Mouse (Mus musculus) erythroblast, embryonic 14.5 days (primary cell): ENCODE measurements around the gene Kazald1. TPM values are rescaled to one million over a fixed set of nuclear protein-coding genes. Genes with fewer than 3 reads are reported as not detected.

Experiments used
- H3K27me3 ChIP-seq: 2 replicates; pipeline ENCODE4 v1.6.1; 2012; ENCODE audit warnings: inconsistent platforms; ENCODE audit not compliant: control insufficient read depth
- H3K36me3 ChIP-seq: 2 replicates; pipeline ENCODE4 v1.6.1; 2012; ENCODE audit warnings: mild to moderate bottlenecking, inconsistent platforms; ENCODE audit not compliant: control insufficient read depth
- H3K4me1 ChIP-seq: 2 replicates; pipeline ENCODE4 v1.6.1; 2012; ENCODE audit warnings: inconsistent platforms; ENCODE audit not compliant: control insufficient read depth
- H3K4me3 ChIP-seq: replicated peaks from 2 replicates; pipeline ENCODE3; 2012; ENCODE audit warnings: moderate library complexity, mild to moderate bottlenecking, inconsistent platforms
- H3K9me3 ChIP-seq: 2 replicates; pipeline ENCODE4 v1.6.1; 2012; ENCODE audit warnings: low read length, inconsistent platforms, mixed read lengths; ENCODE audit not compliant: control insufficient read depth
- GATA1 ChIP-seq: IDR thresholded peaks from 2 replicates; pipeline ENCODE4 v1.6.1; 2012; ENCODE audit warnings: low read length, inconsistent platforms, mixed read lengths
- TAL1 ChIP-seq: IDR thresholded peaks from 3 replicates; pipeline ENCODE4 v1.6.1; 2012; ENCODE audit warnings: low read length, inconsistent platforms, mixed read lengths
- polyA plus RNA-seq: library from polyadenylated mRNA; stranded (reverse); fragments of >175 nt; gene quantifications from 2 replicates; pipeline ENCODE4 v1.2.3, GENCODE M21; 2012

Kazald1 gene
- polyA plus RNA-seq, 1 experiment: not detected

DNA sequence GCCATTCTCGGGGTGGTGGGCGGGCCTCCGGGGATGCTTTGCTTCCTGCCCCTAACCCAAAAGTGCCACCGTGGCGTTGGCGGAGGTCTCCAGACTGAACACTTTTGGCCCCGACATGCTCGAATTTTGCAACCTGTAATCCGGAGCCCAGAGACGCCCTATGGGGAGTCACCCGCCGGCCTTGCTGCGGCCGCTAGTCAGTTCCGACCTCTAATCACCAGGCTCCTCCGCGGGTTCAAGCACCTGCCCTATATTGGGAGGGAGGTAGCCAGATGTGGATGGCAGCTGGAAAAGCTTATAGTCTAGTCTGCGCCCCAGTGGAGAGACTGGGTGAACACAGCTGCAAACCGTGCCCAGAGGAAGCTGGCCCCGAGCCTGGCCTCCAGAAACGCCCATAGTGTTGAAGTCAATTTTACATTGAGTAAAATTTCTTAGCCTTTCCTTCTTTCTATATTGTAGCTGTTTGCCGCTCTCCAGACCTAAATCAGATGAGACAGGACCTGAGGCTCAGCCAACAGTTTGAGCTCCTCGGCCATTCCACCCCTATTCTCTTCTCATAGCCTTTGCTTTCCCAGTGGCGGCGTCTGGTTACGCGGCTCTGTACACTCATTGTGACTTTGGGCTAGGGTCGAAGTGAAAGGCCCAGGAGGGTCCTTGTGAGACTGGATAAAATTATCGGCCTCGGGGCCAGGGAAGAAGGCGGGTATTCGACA is 438 bp downstream of the Kazald1 start:
- no peaks in the 10 kb centered on the region for H3K36me3 ChIP-seq
- H3K9me3 ChIP-seq: peaks cover 21% of the 10 kb centered on the region; the same call in 1 of the 2 replicates
- H3K4me3 ChIP-seq: peak overlapping the region; percentile 65
- H3K27me3 ChIP-seq: peaks cover 55% of the 10 kb centered on the region
- H3K4me1 ChIP-seq: peaks cover 45% of the 10 kb centered on the region
- no peak for TF ChIP-seq TAL1
- TF ChIP-seq GATA1: no peak

DNA sequence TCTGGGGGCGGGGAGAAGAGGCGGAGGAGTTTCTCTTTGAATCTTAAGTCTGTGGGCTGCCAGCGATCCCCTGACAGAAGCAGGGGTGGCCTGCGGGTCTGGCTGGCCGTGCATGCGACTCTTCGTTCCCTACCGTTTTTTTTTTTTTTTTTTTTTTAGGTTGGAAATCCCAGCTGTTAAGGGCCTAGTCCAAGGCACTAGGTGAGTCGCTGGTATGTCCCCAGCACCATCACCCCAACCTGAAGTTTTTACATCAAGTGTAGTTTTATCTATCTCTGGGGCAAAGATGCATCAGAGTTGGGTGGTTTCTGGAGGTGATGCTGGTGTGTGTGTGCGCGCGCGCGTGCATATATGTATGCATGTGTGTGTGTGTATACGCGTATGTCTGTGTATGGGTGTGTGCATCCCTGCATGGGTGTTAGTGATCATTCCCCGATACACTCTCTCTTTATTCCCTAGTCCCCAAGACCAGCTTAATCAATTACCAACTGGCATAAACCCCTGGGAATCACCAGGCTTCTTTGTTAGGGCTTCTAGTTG is 1.1 kb downstream of the Kazald1 start:
- peaks cover 21% of the 10 kb centered on the region; the same call in 1 of the 2 replicates for H3K9me3 ChIP-seq
- H3K4me1 ChIP-seq: peaks cover 43% of the 10 kb centered on the region
- peaks cover 62% of the 10 kb centered on the region for H3K27me3 ChIP-seq
- TF ChIP-seq TAL1: no peak
- TF ChIP-seq GATA1: no peak
- H3K4me3 ChIP-seq: peak overlapping the region; percentile 65
- no peaks in the 10 kb centered on the region for H3K36me3 ChIP-seq

DNA sequence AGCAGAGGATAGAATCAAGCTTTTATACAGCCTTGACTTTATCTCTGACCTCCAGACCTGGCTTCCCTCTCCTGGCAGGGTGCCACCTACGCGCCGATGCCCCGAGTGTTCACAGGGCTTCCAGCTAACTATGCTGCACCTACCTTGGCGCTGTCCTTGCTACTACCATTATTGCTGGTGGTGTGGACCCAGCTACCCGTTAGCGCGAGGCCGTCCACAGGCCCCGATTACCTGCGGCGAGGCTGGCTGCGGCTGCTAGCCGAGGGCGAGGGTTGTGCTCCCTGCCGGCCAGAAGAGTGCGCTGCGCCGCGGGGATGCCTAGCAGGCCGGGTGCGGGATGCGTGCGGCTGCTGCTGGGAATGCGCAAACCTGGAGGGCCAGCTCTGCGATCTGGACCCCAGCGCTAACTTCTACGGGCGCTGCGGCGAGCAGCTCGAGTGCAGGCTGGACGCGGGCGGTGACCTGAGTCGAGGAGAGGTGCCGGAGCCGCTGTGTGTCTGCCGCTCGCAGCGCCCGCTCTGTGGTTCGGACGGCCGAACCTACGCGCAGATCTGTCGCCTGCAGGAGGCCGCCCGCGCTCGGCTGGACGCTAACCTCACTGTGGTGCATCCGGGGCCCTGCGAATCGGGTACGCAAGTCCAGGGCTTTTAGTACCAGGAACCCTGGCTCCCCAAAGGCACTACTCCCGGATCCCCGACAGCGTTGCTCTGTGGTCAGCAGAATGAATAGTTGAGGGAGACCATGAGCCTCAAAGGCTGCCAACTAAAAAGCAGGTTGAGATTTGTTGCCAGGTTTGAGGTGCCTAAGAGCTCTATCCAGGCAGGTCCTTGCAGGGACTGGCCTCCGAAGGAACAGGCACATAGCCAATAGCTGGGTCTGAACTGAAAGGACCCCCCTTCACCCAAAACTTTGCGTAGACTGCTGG is 1.8 kb downstream of the Kazald1 start:
- peaks cover 43% of the 10 kb centered on the region for H3K4me1 ChIP-seq
- peak overlapping the region; percentile 65 for H3K4me3 ChIP-seq
- H3K36me3 ChIP-seq: no peaks in the 10 kb centered on the region
- TF ChIP-seq TAL1: no peak
- TF ChIP-seq GATA1: no peak
- peaks cover 21% of the 10 kb centered on the region; the same call in 1 of the 2 replicates for H3K9me3 ChIP-seq
- peaks cover 69% of the 10 kb centered on the region for H3K27me3 ChIP-seq

DNA sequence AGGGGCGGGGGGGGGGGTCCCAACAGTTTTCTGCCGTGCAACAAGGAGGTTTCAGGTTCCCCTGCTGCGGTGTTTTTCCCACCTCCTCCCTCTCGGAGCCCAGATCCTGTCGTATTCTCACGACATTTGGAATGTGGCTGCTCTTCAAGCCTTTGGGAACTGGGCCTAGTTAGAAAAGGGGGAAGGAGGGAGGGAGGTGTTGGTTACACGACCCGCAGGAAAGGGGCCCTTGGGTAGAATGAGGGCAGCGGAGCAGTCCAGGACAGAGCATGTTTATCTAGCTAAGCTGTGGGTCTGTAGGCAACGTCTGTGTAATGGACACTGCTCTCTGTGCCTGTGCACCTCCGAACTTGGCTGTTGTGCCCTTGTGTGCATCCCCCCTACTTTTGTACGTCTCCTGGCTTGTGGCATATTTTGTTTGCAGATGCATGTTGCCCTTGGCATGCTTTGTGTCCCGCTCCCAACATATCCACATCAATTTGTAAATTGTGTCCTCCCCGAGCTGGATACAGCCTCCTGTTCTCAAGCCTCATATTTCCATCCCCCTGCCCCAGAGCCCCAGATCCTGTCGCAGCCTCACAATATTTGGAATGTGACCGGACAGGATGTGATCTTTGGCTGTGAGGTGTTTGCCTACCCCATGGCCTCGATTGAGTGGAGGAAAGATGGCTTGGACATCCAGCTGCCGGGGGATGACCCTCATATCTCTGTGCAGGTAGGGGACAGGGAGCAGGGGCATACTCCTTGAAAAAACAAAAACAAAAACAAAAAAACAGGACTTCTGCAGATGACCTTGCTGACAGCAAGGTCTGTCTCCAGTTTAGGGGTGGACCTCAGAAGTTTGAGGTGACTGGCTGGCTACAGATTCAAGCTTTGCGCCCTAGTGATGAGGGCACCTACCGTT is 3.0 kb downstream of the Kazald1 start:
- no peak for TF ChIP-seq GATA1
- TF ChIP-seq TAL1: no peak
- H3K36me3 ChIP-seq: no peaks in the 10 kb centered on the region
- H3K27me3 ChIP-seq: peaks cover 80% of the 10 kb centered on the region
- H3K9me3 ChIP-seq: peaks cover 21% of the 10 kb centered on the region; the same call in 1 of the 2 replicates
- no peak overlapping the region for H3K4me3 ChIP-seq
- peaks cover 43% of the 10 kb centered on the region for H3K4me1 ChIP-seq

GRCm38 (mm10) chr19:45078971-45079764 is 4.1 kb downstream of the Kazald1 start:
- no peak overlapping the region for H3K4me3 ChIP-seq
- H3K36me3 ChIP-seq: no peaks in the 10 kb centered on the region
- TF ChIP-seq GATA1: no peak
- no peak for TF ChIP-seq TAL1
- peaks cover 92% of the 10 kb centered on the region for H3K27me3 ChIP-seq
- H3K4me1 ChIP-seq: peaks cover 38% of the 10 kb centered on the region
- peaks cover 21% of the 10 kb centered on the region; the same call in 1 of the 2 replicates for H3K9me3 ChIP-seq

- H3K27me3 ChIP-seq: peaks cover 96% of the 10 kb centered on the region
- H3K4me3 ChIP-seq: no peak overlapping the region
- H3K36me3 ChIP-seq: no peaks in the 10 kb centered on the region
- TF ChIP-seq GATA1 (no peak), TAL1 (no peak)
- peaks cover 32% of the 10 kb centered on the region for H3K4me1 ChIP-seq
- H3K9me3 ChIP-seq: peaks cover 21% of the 10 kb centered on the region; the same call in 1 of the 2 replicates
These were observed 4.9 kb downstream of the Kazald1 start for GRCm38 (mm10) chr19:45079769-45080515.

DNA sequence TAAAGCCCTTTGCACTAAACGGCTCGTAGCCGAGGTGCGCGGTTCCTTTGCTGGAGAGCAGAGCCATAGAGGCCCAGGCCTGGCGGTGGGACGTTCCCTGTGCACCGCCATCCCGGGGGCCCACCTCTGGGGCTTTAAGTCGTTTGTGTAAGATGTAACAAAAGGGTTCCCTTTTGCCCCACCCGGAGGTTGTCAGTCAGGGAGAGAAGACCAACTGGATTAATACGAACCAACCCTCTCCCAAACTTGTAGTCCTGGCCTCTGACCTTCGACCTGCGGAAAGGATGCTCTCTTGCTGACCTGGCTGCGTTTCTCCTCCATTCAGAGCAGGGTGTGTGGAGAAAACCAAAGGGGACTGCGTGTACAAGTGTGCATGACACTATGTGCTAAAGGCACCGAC is 5.7 kb downstream of the Kazald1 start:
- no peak for TF ChIP-seq TAL1
- no peak for TF ChIP-seq GATA1
- H3K4me3 ChIP-seq: no peak overlapping the region
- peaks cover 24% of the 10 kb centered on the region for H3K4me1 ChIP-seq
- no peaks in the 10 kb centered on the region for H3K36me3 ChIP-seq
- H3K27me3 ChIP-seq: peaks cover 95% of the 10 kb centered on the region
- peaks cover 21% of the 10 kb centered on the region; the same call in 1 of the 2 replicates for H3K9me3 ChIP-seq

- peaks cover 21% of the 10 kb centered on the region; the same call in 1 of the 2 replicates for H3K9me3 ChIP-seq
- H3K4me1 ChIP-seq: peaks cover 19% of the 10 kb centered on the region
- TF ChIP-seq TAL1: no peak
- no peak for TF ChIP-seq GATA1
- H3K27me3 ChIP-seq: peaks cover 90% of the 10 kb centered on the region
- no peak overlapping the region for H3K4me3 ChIP-seq
- no peaks in the 10 kb centered on the region for H3K36me3 ChIP-seq
These were observed 6.2 kb downstream of the Kazald1 start for GRCm38 (mm10) chr19:45081279-45081678.
